Mouse (Mus musculus) liver, adult 2 months (tissue): ENCODE results near the gene Mtch1.

ENCODE experiments used
- CTCF ChIP-seq: fragments of 200-500 bp; IDR thresholded peaks from 2 replicates; pipeline ENCODE4 v1.5.1; 2011; ENCODE audit warnings: low read depth, low read length, control low read depth
- POLR2A ChIP-seq: fragments of 200-500 bp; IDR thresholded peaks from 2 replicates; pipeline ENCODE4 v1.6.1; 2011; ENCODE audit warnings: low read length, control low read depth; ENCODE audit not compliant: insufficient read depth; ENCODE audit errors: extremely low read depth

GRCm38 (mm10) chr17:29319476-29319875 lies 28.3 kb downstream of the Mtch1 start:
- TF ChIP-seq POLR2A = no peak
- no peak for TF ChIP-seq CTCF
